Mouse (Mus musculus) thymus, postnatal 14 days (tissue): ENCODE results near the gene Fam243.

Experiments used
- DNase-seq: peaks from one replicate; pipeline ENCODE4 v3.0.0; 2021

Gene Fam243

GRCm38 (mm10) chr16:92319353-92320109 is 1.7 kb downstream of the Fam243 start:
- DNase-seq = peak; percentile 90

- no peak for DNase-seq
Observed at GRCm38 (mm10) chr16:92316049-92316738, 5.0 kb downstream of the Fam243 start.

GRCm38 (mm10) chr16:92313953-92314741 is 7.1 kb downstream of the Fam243 start:
- peak; percentile 47 for DNase-seq

- no peak for DNase-seq
Observed at GRCm38 (mm10) chr16:92309126-92309525, 12.1 kb downstream of the Fam243 start.

GRCm38 (mm10) chr16:92307947-92308346 is 13.3 kb downstream of the Fam243 start:
- DNase-seq = no peak

GRCm38 (mm10) chr16:92305519-92305918 is 15.7 kb downstream of the Fam243 start:
- peak; percentile 22 for DNase-seq

- DNase-seq = no peak
Observed at GRCm38 (mm10) chr16:92302506-92302905, 18.7 kb downstream of the Fam243 start.

GRCm38 (mm10) chr16:92301989-92302388 is 19.3 kb downstream of the Fam243 start:
- no peak for DNase-seq

GRCm38 (mm10) chr16:92301412-92301806 is 19.8 kb downstream of the Fam243 start:
- DNase-seq = peak; percentile 35

- peak; percentile 94 for DNase-seq
Observed at GRCm38 (mm10) chr16:92300649-92301411, 20.4 kb downstream of the Fam243 start, which contains the start of gene Smim11. Smim11 (plus strand) TSS chr16:92301286.

- DNase-seq = no peak
Observed at GRCm38 (mm10) chr16:92295328-92295727, 25.9 kb downstream of the Fam243 start.

GRCm38 (mm10) chr16:92294267-92294970 is 26.8 kb downstream of the Fam243 start:
- no peak for DNase-seq

- DNase-seq = no peak
Observed at GRCm38 (mm10) chr16:92292101-92292500, 29.1 kb downstream of the Fam243 start, which contains the start of gene Kcne2. Kcne2 (plus strand) TSS chr16:92292389.

- DNase-seq = no peak
Observed at GRCm38 (mm10) chr16:92290045-92290444, 31.2 kb downstream of the Fam243 start.

GRCm38 (mm10) chr16:92288778-92289177 is 32.5 kb downstream of the Fam243 start:
- DNase-seq = no peak

GRCm38 (mm10) chr16:92286609-92287008 is 34.6 kb downstream of the Fam243 start:
- DNase-seq = peak; percentile 82

- no peak for DNase-seq
Observed at GRCm38 (mm10) chr16:92285068-92285467, 36.2 kb downstream of the Fam243 start.

- DNase-seq = no peak
Observed at GRCm38 (mm10) chr16:92282671-92283070, 38.6 kb downstream of the Fam243 start.

- DNase-seq = no peak
Observed at GRCm38 (mm10) chr16:92275526-92275925, 45.7 kb downstream of the Fam243 start.

GRCm38 (mm10) chr16:92274516-92274915 is 46.7 kb downstream of the Fam243 start:
- DNase-seq = no peak
